In the genomic region with DNA sequence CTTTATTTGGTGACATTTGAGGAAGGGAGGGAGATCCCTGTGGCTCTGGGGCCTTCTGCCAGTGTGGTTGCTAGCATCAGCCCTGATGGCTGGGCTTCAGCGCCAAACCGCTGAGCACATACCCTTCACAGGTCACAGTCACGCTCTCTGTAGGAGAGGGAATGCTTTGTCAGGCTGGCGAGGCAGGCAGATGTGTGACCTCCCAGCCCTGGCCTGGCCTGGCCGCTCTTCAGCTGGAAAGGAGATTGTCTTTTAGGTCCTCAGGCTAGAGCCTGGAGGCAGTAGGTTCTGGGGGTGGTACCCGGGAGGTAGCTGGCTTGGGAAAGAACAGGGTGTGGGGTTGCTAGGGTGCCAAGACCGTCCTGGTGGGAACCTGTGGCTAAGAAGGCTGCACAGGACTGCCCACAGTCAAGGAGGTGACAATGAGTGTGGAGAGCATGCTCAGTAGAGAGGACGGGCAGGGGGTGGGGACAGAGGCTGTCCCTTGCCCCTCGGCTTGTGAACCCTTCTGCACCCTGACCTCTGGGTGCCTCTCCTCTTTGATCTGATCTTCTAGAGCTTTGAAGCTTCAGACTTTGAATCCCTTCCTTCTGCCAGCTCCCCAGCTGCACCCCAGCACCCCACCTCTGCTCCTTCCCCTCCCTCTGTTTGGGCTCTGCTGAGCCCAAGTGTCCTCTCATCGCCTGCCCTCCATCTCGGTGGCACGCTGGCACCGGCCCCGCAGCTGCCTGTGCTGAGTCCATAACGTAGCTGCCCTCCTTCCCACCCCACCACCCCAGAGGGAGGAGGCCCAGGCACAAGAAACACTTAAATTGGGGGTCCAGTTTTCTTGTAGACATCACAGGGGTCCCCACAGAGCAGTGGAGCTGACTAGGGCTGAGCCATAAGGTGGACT, we compare ENCODE assay signal across 15 mouse cellular contexts. TPM values are rescaled to one million over a fixed set of nuclear protein-coding genes. Genes with fewer than 3 reads are reported as not detected.
A peak's percentile ranks its signal among the peaks of the same experiment; 100 is the strongest.
DNase-seq lines count a peak whose midpoint lies in the region; ATAC-seq and TF ChIP-seq lines count a peak whose summit lies in the region.
"Had no signal": no experiment of that assay in that cellular context is flagged by ENCODE, and none has a peak within 500 bp of the region (broad histone marks: within the 10 kb centered on the region; RNA-seq: fewer than 3 reads in every experiment).

No protein-coding gene starts in this region.

- peak; percentile 75 for TF ChIP-seq EP300 in heart, adult 2 months (IDR thresholded peaks at IDR 0.05; ENCODE audit: insufficient read depth, low read depth, low read length)

- 41% methylated on average over 15 of the region's 15 CpGs for WGBS in heart, adult 2 months
- WGBS in intestine, embryonic 16.5 days, result 63% methylated on average over 15 of the region's 15 CpGs

- H3K27me3 ChIP-seq in heart, adult 2 months (ENCODE audit: control insufficient read depth, insufficient read depth, low read length), result no peaks in the 10 kb centered on the region
- no peaks in the 10 kb centered on the region for H3K27me3 ChIP-seq in intestine, embryonic 16.5 days (replicated peaks; ENCODE audit: control insufficient read depth, insufficient read depth, low read length)
- H3K27me3 ChIP-seq: hindbrain, embryonic 15.5 days; liver, embryonic 13.5 days had no signal

- no peaks in the 10 kb centered on the region for H3K36me3 ChIP-seq in heart, adult 2 months (ENCODE audit: control insufficient read depth, insufficient read depth, low read length)
- no peaks in the 10 kb centered on the region for H3K36me3 ChIP-seq in intestine, embryonic 16.5 days (ENCODE audit: control insufficient read depth, insufficient read depth, low read length)
- H3K36me3 ChIP-seq: hindbrain, embryonic 15.5 days; liver, embryonic 13.5 days had no signal

- DNase-seq in heart, adult 18-20 months, result peak; percentile 66 to 81
- no peak for DNase-seq in heart, postnatal 25 days (ENCODE audit: low spot score)
- peak; percentile 56 for DNase-seq in lung, postnatal 10 days
- DNase-seq in lung, adult 18-20 months, result no peak
- peak; percentile 52 to 81 for DNase-seq in heart, adult 2 months
- DNase-seq in heart, postnatal 10 days, result peak; percentile 68 to 71
- no peak for DNase-seq in B cell, adult 2 months
- DNase-seq: adrenal gland, postnatal 25 days; cerebellum, postnatal 14 days; liver, embryonic 13.5 days; right cerebral cortex, adult 18-20 months had no signal

- ATAC-seq in intestine, embryonic 16.5 days, result no peak
- ATAC-seq: forebrain, embryonic 14.5 days had no signal

- intact Hi-C loops in heart, postnatal 25 days (cut with DNase I), result loop anchor here (2.0 kb wide), 1 partner anchor 40 kb away; no protein-coding TSS in a partner anchor
- intact Hi-C loops in heart, adult 2 months (cut with DNase I), result loop anchor here (5.0 kb wide), 1 partner anchor 42 kb away; no protein-coding TSS in a partner anchor
- intact Hi-C loops in heart, postnatal 10 days (cut with DNase I), result no loop called here

- H3K27ac ChIP-seq in heart, adult 2 months, result peak overlapping the region; percentile 77
- H3K27ac ChIP-seq in intestine, embryonic 16.5 days (ENCODE audit: low read length), result no peak overlapping the region
- H3K27ac ChIP-seq: hindbrain, embryonic 15.5 days; liver, embryonic 13.5 days had no signal

- no peak for TF ChIP-seq POLR2A in heart, adult 2 months (IDR thresholded peaks at IDR 0.05; ENCODE audit: insufficient read depth, low read depth, low read length)

- H3K4me2 ChIP-seq in intestine, embryonic 16.5 days (ENCODE audit: low read depth, low read length), result no peak overlapping the region
- H3K4me2 ChIP-seq: hindbrain, embryonic 15.5 days; liver, embryonic 13.5 days had no signal

- TF ChIP-seq CTCF in heart, adult 2 months (IDR thresholded peaks at IDR 0.05), result no peak

- no peaks in the 10 kb centered on the region for H3K9me3 ChIP-seq in intestine, embryonic 16.5 days (ENCODE audit: control insufficient read depth, low read length)
- H3K9me3 ChIP-seq: hindbrain, embryonic 15.5 days; liver, embryonic 13.5 days; megakaryocyte, embryonic 14.5 days had no signal

- no peaks in the 10 kb centered on the region for H3K79me2 ChIP-seq in heart, adult 2 months (replicated peaks; ENCODE audit: control insufficient read depth, insufficient read depth, low read length)

- no peak overlapping the region for H3K4me3 ChIP-seq in heart, adult 2 months
- H3K4me3 ChIP-seq in intestine, embryonic 16.5 days (ENCODE audit: low read length), result no peak overlapping the region
- H3K4me3 ChIP-seq: hindbrain, embryonic 15.5 days; liver, embryonic 13.5 days had no signal

- H3K4me1 ChIP-seq in heart, adult 2 months (ENCODE audit: control insufficient read depth, insufficient read depth, low read length), result peaks cover 25% of the 10 kb centered on the region
- H3K4me1 ChIP-seq in intestine, embryonic 16.5 days (ENCODE audit: control insufficient read depth, insufficient read depth, low read length), result no peaks in the 10 kb centered on the region

- H3K9ac ChIP-seq in heart, adult 2 months (ENCODE audit: low read depth, low read length), result no peak overlapping the region
- no peak overlapping the region for H3K9ac ChIP-seq in intestine, embryonic 16.5 days (ENCODE audit: low read depth, low read length)
- H3K9ac ChIP-seq: hindbrain, embryonic 15.5 days; liver, embryonic 13.5 days had no signal

RNA-seq across cellular contexts. Expression of gene Exog, which starts 30.2 kb away (rescaled TPM):
- total RNA-seq in heart, adult 18-20 months (2021), result 1 to 10 TPM; 2.7 to 4.0 TPM
- total RNA-seq in heart, postnatal 25 days (2021), result 1 to 10 TPM; 2.4 to 2.5 TPM
- 1 to 10 TPM; 2.0 to 3.1 TPM for total RNA-seq in heart, adult 2 months (2021)
- 1.7 and 2.8 TPM in 2 replicates for polyA plus RNA-seq in heart, adult 2 months (2012; rRNA removed)
- 1 to 10 TPM; 2.8 to 4.4 TPM for total RNA-seq in heart, postnatal 10 days (2021)
- polyA plus RNA-seq in intestine, embryonic 16.5 days (2015; fragmentation: Nextera tagmentation; extraction: Ambion mirVana), result 15.3 and 17.5 TPM in 2 replicates

Comparison
In these comparisons a context has a peak if more than half of its experiments do, and no peak if none do; other contexts are left out.
1. DNase-seq: peak in heart, adult 18-20 months (2 of 2), lung, postnatal 10 days (single experiment), heart, adult 2 months (2 of 2) and heart, postnatal 10 days (2 of 2); none in heart, postnatal 25 days (single experiment), lung, adult 18-20 months (0 of 2) and B cell, adult 2 months (0 of 2).